Mouse (Mus musculus) cerebellum, postnatal 36 days (tissue): ENCODE data around the gene Fastkd5.

ENCODE experiments used
- DNase-seq, 2 experiments: peaks; one replicate each; pipeline ENCODE4 v3.0.0; 2021 to 2022; ENCODE audit warnings: mixed read lengths in 2 of 2

Gene Fastkd5

DNA sequence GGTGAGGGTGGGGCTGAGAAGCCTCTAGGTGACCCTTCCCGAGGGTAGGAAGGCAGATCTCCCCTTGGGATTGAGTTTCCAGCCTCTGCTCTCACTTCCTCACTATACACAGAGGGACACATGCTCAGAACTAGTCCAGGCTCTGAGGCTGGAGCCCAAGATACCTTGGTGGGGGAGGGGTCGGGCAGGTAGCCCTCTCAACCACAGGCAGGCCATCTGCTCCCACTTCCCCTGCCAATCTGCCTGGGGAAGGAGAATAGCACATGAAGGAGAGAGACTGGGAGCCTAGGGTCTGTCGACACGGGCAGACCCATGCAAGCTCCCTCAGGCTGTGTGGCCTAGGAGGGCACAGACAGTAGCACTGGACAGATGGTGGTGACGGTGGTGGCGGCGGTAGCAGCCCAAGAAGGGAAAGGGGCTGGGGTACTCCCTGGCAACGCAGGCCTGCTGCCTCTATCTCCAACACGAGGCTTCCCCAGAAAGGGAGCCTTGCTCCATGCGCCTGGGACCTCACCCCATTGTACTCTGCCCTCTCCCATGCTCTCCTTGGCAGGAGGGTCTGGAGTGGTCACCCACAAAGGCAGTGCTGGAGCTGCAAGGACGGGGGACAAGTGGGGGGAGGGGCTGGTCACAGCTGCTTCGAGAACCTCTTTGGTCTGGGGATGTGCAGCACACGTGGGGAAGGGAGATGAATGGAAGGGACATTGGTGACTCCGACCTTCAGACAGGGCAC lies 4.3 kb upstream of the Fastkd5 start:
- DNase-seq, result peak; percentile 85 to 90

DNA sequence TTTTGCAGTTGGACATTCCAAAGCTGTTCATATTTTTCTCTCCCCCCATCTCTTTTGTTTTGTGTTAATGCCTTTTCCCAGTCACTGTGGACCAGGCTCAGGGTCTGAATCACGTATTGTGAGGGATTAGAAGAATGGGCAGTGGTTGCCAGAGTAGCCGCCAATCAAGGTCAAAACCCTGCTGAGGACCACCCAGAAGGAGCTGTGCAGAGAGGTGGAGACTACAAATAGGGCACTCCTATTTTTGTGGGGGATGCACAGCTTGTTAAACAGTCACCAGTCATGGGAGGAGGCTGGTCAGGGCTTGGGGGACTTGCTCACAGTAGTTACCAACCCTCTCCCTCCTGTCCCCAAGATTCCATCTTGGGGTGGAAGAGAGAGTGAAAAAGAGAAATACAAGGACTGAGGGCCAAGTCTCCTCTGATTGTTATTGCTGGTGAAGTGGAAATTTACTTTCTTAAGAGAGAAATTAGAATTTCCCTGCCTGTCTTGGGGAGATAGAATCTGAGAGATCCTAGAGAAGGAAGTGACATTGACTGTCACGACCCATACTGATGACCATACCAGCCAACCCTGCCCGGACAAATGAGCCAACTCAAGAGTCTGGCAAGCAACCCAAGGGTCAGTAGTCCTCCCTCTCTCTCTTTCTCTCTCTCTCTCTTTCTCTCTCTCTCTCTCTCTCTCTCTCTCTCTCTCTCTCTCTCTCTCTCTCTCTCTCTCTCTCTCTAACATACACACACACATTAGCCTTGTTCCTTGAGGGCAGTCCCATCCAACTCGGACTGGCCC lies 3.3 kb upstream of the Fastkd5 start:
- peak in 1 of 2 experiments; percentile 13 for DNase-seq

DNA sequence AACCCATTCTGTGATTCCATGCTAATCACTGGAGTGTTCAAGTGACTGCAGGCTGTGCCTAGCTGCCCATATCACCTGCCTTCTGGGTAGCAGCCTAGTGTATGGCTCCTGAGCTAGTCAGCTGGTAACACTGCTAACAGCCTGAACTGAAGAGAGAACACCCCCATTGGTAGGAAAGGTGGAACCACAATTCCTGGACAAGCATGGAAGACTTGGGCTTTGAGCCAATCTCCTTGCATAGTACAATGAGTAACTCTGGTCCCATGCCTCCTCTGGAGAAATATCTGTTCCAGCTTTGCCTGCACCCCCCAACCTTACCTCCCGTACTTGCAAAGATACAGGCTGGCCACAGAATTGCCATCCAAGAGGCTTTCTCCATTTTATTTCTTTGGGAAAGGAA lies 2.6 kb upstream of the Fastkd5 start:
- peak in 1 of 2 experiments; percentile 14 for DNase-seq

DNA sequence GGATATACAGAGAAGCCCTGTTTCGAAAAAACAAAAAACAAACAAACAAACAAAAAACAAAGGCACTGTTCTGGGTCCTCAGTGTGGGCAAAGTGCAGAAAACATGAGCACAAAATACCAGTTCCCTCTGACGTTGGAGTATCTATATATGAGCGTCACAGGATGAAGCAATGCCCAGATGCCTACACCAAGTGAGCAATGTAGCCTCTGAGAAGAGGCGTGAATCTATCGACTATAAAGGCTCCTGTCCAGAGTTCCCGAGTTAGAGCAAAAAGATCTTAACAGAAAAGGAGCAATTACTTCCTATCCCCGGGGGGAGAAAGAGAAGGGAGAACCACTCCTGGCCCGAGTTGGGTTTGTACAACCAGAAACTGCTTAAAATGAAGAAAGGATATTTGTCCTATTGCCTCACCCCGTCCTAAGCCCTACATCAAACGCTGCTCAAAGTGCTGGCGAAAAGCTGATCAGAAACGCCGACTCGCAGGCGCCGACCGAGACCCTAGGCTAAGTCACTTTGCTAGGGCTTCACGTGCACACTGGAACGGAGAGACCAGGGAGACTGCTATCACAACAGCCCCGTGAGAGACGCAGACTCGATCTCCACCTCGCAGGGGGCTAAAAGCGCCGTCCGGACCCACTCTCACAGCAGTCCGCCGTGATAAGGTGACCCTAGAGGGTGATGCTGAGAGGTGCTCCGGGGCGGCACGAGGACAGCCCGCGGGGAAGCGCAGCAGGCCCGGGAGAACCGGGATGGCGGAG lies 568 bp downstream of the Fastkd5 start:
- no peak for DNase-seq

DNA sequence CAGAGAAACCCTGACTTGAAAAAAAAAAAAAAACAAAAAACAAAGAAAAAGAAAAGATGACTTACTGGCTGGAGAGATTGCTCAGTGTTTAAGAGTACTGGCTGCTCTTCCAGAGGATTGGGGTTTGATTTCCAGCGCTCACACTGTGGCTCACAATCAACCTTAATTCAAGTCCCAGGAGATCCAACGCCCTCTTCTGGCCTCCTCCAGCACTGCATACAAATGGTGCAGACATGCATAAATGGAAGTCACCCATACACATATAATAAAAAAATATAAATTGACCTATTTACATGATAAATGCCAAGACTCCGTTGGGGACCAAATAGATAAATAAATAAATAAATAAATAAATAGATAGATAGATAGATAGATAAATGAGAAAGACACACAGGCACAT lies 1.4 kb downstream of the Fastkd5 start:
- DNase-seq, result peak; percentile 14 to 21

DNA sequence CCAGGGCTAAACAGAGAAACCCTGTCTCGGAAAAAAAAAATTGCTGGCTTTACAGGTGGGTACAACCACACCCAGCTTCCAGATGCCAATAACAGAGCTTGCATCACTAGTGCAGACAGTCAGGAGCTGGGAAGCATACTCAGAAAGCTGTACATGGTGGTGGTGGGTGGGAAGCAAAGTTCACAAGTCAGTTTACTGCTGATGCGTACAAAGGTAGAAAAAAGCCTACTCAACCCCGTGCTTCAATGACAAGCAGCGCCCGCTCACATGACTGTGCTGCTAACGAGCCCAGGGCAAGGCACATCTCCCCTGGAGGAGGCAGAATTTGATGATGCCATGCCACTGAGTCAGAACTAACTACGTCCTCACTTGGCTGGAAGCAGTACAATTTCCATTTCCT lies 10.9 kb downstream of the Fastkd5 start:
- no peak for DNase-seq

- peak; percentile 45 to 46 for DNase-seq
These were observed 16.7 kb downstream of the Fastkd5 start for GRCm38 (mm10) chr2:130613091-130613490.

DNA sequence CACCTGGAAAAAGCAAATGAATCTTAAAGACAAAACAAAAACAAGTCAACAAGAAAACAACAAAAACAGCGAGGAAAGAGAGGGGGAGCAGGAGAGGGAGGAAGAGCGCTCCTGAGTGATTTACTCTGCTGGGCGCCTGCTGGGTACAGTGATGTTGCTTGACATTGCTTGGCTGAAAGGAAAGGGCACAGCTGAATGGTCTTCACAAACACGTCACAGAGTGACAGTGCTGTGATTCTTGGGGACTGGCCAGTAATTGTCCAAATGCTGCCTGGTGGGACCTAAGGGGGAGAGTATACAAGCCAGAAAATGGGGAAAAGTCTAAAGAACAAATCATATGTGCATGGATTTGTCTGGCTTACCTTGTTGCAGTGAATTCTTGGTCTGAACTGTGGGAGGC lies 27.6 kb downstream of the Fastkd5 start:
- no peak for DNase-seq

DNA sequence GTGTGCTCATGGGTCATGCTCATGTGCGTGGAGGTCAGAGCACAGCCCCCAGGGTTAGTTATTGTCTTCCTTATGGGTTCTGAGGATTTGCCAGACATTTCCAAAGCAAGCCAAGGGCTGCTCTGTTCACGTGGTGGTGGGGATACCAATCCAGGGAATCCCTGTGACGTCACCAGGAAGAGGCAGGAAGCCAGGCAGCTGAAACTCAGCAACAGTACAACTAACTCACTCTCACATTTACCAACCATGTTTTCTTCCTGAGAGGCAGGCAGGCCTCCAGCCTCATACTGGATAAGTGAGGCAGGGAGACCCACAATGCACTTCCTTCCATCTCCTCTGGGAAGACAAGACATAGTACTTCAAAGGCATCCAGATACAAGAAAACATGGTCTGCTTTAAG lies 31.4 kb downstream of the Fastkd5 start:
- DNase-seq, result no peak

DNA sequence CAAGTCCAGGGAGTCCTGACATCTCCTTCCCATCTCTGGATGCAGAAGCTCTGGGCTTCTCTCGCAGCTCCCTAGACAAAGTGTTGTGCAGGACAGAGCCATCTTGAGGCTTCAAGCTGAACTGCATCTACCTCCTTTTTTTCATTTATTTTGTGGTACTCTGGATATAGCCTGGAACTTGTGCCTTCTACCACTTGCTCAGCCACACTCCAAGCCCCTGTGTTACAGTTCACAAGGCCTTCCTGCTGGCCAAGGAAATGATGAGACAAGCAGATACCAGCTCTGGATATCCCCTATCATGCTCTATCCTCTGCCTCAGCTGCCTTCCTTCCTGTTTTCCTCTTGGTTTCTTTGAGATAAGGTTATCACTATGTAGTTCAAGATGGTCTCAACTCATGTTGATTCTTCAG lies 32.2 kb downstream of the Fastkd5 start:
- peak in 1 of 2 experiments; percentile 40 for DNase-seq

- no peak for DNase-seq
These were observed 34.2 kb downstream of the Fastkd5 start for GRCm38 (mm10) chr2:130595596-130595995.

- no peak for DNase-seq
These were observed 38.8 kb downstream of the Fastkd5 start for GRCm38 (mm10) chr2:130591016-130591415.

- DNase-seq, result no peak
These were observed 40.1 kb downstream of the Fastkd5 start for GRCm38 (mm10) chr2:130589761-130590160.

DNA sequence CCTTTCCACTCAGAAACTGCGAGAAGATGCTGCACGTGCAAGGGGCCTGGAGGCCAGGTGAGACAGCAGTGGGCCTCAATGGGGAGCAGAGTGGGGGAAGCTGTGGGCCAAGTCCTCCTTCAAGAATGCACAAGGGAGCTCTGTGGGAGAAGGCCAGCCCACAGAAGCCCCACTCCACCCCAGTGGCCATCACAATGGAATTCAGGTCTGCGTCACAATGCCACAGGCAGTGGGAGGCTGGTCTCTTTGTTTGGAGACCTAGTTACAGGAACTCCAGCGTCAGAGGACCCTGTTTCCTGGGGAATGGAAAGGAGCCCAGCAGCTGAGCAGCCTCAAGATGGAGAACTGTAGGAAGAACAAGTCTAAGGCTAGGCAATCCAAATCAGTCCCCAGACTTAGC lies 40.7 kb downstream of the Fastkd5 start:
- no peak for DNase-seq

- no peak for DNase-seq
These were observed 41.5 kb downstream of the Fastkd5 start for GRCm38 (mm10) chr2:130588373-130588772.

DNA sequence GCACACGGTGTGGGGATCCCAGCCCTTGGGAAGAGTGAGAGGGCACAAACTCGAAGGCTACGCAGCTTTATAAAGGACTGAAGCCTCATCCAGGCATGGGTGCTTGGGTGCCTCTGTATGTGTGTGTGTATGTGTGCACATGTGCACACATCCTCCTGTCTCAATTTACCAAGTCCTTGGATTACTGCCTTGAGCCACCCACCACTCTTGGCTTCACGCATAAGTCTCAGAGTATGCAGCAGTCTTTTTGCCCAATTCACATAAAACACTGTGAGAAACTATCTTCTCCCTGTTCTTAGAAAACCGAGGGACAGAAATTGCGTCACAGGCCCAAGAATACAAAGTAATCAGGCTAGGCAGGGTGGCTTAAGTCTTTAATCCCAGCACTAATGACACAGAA lies 43.8 kb downstream of the Fastkd5 start:
- no peak for DNase-seq

- DNase-seq, result no peak
These were observed 45.8 kb downstream of the Fastkd5 start for GRCm38 (mm10) chr2:130583902-130584560.

- no peak for DNase-seq
These were observed 47.3 kb downstream of the Fastkd5 start, which contains the start of gene Avp for GRCm38 (mm10) chr2:130582552-130582951. Avp (minus strand) TSS chr2:130582554.

GRCm38 (mm10) chr2:130581201-130581600 lies 48.6 kb downstream of the Fastkd5 start:
- no peak for DNase-seq

DNA sequence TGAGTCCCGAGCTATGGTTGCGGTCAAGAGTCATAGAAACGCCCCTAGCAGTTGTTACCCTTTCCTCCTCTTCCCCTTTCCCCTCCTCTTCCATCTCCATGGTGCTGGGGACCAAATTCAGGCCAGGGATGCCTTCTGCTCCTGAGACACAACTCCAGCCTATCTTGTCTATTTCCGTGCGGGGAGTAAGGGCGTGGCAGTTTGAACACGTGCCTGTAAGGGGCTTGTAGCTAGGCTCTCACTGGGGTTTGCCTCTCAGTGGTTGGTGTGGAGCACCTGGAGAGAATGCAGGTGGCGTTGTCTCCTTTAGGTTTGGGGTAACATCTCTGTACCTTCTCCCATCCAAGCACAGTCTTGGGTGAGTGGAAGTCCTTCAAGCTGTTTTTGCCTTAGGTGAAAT lies 50.0 kb downstream of the Fastkd5 start:
- no peak for DNase-seq

DNA sequence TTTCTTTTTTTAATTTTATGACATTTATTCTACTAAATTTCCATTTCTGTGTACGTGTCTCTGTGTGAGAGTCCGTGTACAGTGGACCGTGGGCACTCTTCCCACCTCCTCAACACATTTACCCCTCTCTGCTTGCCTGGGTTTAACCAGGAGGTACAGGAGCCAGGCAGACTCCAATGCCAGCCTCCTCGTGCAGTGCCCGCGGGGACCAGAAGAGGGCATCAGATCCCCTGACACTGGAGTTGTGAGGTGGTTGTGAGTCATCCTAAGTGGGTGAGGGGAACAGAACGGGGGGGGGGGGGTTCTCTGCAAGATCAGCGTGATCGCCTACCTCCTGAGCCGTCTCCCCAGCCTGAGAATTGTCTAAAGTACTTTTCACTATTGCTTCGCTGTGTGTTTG lies 51.7 kb downstream of the Fastkd5 start:
- DNase-seq, result peak; percentile 75 to 76

GRCm38 (mm10) chr2:130577632-130578031 lies 52.2 kb downstream of the Fastkd5 start:
- no peak for DNase-seq

DNA sequence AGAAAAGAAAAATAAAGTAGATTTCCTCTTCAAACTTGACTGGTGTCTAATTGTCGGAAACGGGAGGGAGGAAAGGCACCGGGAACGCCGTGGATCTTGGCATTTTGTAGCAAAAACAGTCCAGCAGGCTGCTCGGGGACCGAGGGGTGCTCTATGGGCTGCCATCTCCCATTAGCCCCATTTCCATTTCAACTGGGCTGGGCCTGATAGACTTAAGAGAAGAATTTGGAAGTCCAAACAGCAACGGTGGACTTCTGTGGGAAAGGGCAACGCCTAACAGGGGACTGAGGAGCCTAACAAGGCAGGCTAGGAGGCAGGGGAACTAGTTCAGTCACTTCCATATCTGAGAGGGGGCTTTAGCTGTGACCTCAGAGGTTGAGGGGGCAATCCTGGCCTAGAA lies 52.8 kb downstream of the Fastkd5 start:
- no peak for DNase-seq
